ENCODE assay signal across 8 mouse cellular contexts in the genomic region with DNA sequence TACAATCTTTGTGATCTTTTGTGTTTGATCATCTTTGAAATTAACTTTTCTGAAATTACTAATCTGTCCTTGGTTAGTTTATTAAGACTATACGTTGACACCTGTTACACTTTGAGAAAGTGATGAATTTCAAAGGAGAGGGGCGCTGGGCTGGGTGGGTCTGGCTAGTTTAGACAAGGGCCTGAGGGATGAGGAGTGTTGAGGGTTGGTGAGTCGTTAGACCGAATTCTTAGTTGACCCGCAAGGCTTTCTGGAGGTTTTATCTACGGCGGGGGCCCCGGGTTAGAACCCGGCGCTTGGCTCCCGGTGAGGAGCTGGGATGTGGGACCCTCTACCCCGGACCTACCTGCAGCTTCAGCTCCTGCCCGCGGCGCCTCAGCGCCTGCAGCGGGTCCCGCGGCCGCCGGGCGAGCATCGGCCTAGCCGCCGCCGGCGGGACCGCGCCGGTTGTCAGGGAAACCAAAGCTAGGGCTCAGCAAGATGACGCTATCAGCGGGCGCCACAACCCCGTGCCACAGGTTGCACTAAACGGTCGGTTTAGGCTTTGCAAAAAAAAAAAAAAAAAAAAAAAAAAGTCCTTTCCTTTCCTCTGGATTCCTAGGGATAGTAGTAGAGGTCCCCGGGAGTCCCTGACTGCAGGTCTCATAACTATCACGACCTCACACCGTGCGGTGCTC. TPM values are rescaled to one million over a fixed set of nuclear protein-coding genes. Genes with fewer than 3 reads are reported as not detected.
DNase-seq lines count a peak whose midpoint lies in the region; ATAC-seq lines count a peak whose summit lies in the region.

Gene Nphp1, minus strand, starts transcription at position 458 of the 677 bp plus-strand sequence.

- peaks cover 32% of the 10 kb centered on the region for H3K4me1 ChIP-seq in megakaryocyte, embryonic 14.5 days

- no peaks in the 10 kb centered on the region for H3K9me3 ChIP-seq in megakaryocyte, embryonic 14.5 days

- peak; percentile 78 for ATAC-seq in common myeloid progenitor, adult 5-6 weeks (replicated peaks; ENCODE audit: low read depth, poor library complexity, severe bottlenecking)

- peak; percentile 92 for DNase-seq in ZHBTc4 (ENCODE audit: low read depth, low spot score)
- DNase-seq in gastrocnemius, adult 8-10 months (ENCODE audit: low spot score in 2 of 2), result peak; percentile 51 to 74
- DNase-seq in hindlimb bud, embryonic 11.5 days (ENCODE audit: extremely low spot score, low read depth, low spot score), result peak; percentile 53
- peak; percentile 67 to 71 for DNase-seq in left cerebral cortex, adult 8-10 months (ENCODE audit: low spot score in 2 of 2)
- DNase-seq in right cerebral cortex, postnatal 10 days (ENCODE audit: low spot score in 2 of 2), result peak; percentile 92
- DNase-seq in urinary bladder, postnatal 25 days (ENCODE audit: low spot score), result peak; percentile 83

- H3K4me3 ChIP-seq in megakaryocyte, embryonic 14.5 days (replicated peaks), result peak within 1 kb of the TSS; percentile 91

- H3K27me3 ChIP-seq in megakaryocyte, embryonic 14.5 days (replicated peaks), result peaks cover 5% of the 10 kb centered on the region

- H3K36me3 ChIP-seq in megakaryocyte, embryonic 14.5 days (replicated peaks; ENCODE audit: low read length), result no peaks in the 10 kb centered on the region

RNA-seq across cellular contexts. Expression of gene Nphp1, which starts in this region (rescaled TPM):
- total RNA-seq in common myeloid progenitor, adult 5-6 weeks (2017), result 21.3 and 33.4 TPM in 2 replicates
- 10 to 100 TPM; 21.5 to 28.3 (median 24.5) TPM for total RNA-seq in gastrocnemius, adult 8-10 months (2022)
- 10 to 100 TPM; 13.2 to 17.8 (median 17.1) TPM for total RNA-seq in left cerebral cortex, adult 8-10 months (2022)
- 0.95 TPM in 1 of 2 replicates, not detected in the other for polyA plus RNA-seq in megakaryocyte, embryonic 14.5 days (2012; ENCODE audit: insufficient read depth, low replicate concordance)

Comparison
In these comparisons a context has a peak if more than half of its experiments do, and no peak if none do; other contexts are left out.
1. Peak in every context shown above with its lines: DNase-seq, ATAC-seq and H3K4me3 ChIP-seq.